ENCODE assay signal across 8 mouse cellular contexts in genomic region chr4:135203806-135204560, GRCm38 (mm10).
DNase-seq lines count a peak whose midpoint lies in the region; ATAC-seq lines count a peak whose summit lies in the region.

No protein-coding gene starts in this region.

- 19% methylated on average over 17 of the region's 17 CpGs for WGBS in heart, embryonic 12.5 days
- 16% methylated on average over 17 of the region's 17 CpGs for WGBS in hindbrain, embryonic 12.5 days
- WGBS in midbrain, embryonic 12.5 days, result 22% methylated on average over 17 of the region's 17 CpGs

- peak overlapping the region; percentile 84 for H3K4me2 ChIP-seq in heart, embryonic 12.5 days
- H3K4me2 ChIP-seq in hindbrain, embryonic 12.5 days (replicated peaks), result peak overlapping the region; percentile 43
- peak overlapping the region; percentile 48 for H3K4me2 ChIP-seq in midbrain, embryonic 12.5 days (replicated peaks)

- intact Hi-C loops in heart, postnatal 25 days (cut with DNase I), result loop anchor here (2.0 to 5.0 kb wide), 2 partner anchors 52 to 185 kb away; no protein-coding TSS in a partner anchor

- no peaks in the 10 kb centered on the region for H3K36me3 ChIP-seq in heart, embryonic 12.5 days
- no peaks in the 10 kb centered on the region for H3K36me3 ChIP-seq in hindbrain, embryonic 12.5 days
- no peaks in the 10 kb centered on the region for H3K36me3 ChIP-seq in midbrain, embryonic 12.5 days

- peaks cover 20% of the 10 kb centered on the region for H3K4me1 ChIP-seq in heart, embryonic 12.5 days (replicated peaks)
- peaks cover 12% of the 10 kb centered on the region for H3K4me1 ChIP-seq in hindbrain, embryonic 12.5 days
- peaks cover 11% of the 10 kb centered on the region for H3K4me1 ChIP-seq in midbrain, embryonic 12.5 days

- 0 out of 2 replicates have a peak overlapping the region, but pooled peaks have one; percentile 43 for H3K9ac ChIP-seq in heart, embryonic 12.5 days
- no peak overlapping the region for H3K9ac ChIP-seq in hindbrain, embryonic 12.5 days
- no peak overlapping the region; the same call in 1 of the 2 replicates for H3K9ac ChIP-seq in midbrain, embryonic 12.5 days (replicated peaks)

- H3K4me3 ChIP-seq in heart, embryonic 12.5 days, result peak overlapping the region; percentile 44
- H3K4me3 ChIP-seq in hindbrain, embryonic 12.5 days, result no peak overlapping the region
- H3K4me3 ChIP-seq in midbrain, embryonic 12.5 days, result peak overlapping the region; percentile 21

- H3K27ac ChIP-seq in heart, embryonic 12.5 days (ENCODE audit: poor library complexity, severe bottlenecking), result no peak overlapping the region
- no peak overlapping the region for H3K27ac ChIP-seq in hindbrain, embryonic 12.5 days
- H3K27ac ChIP-seq in midbrain, embryonic 12.5 days (replicated peaks), result no peak overlapping the region

- peaks cover 46% of the 10 kb centered on the region for H3K27me3 ChIP-seq in heart, embryonic 12.5 days (replicated peaks)
- peaks cover 41% of the 10 kb centered on the region for H3K27me3 ChIP-seq in hindbrain, embryonic 12.5 days
- H3K27me3 ChIP-seq in midbrain, embryonic 12.5 days, result peaks cover 46% of the 10 kb centered on the region

- H3K9me3 ChIP-seq in heart, embryonic 12.5 days (replicated peaks), result no peaks in the 10 kb centered on the region
- no peaks in the 10 kb centered on the region for H3K9me3 ChIP-seq in hindbrain, embryonic 12.5 days (replicated peaks)
- no peaks in the 10 kb centered on the region for H3K9me3 ChIP-seq in midbrain, embryonic 12.5 days

- no peak for ATAC-seq in heart, embryonic 12.5 days (ENCODE audit: insufficient number of reproducible peaks, low FRiP score)
- ATAC-seq in hindbrain, embryonic 12.5 days (ENCODE audit: low FRiP score), result no peak
- no peak for ATAC-seq in midbrain, embryonic 12.5 days (ENCODE audit: low FRiP score, low read depth)

- DNase-seq in heart, postnatal 25 days (ENCODE audit: low spot score), result no peak
- DNase-seq in adrenal gland, postnatal 10 days, result peak; percentile 63
- DNase-seq in ovary, postnatal 14 days (ENCODE audit: low spot score), result no peak
- no peak for DNase-seq in urinary bladder, adult 2 months (ENCODE audit: low spot score)
- no peak for DNase-seq in layer of hippocampus, postnatal 25 days (ENCODE audit: extremely low spot score in 1 of 2, low spot score in 1 of 2)
